Comparison of ENCODE assay signal across 27 mouse cellular contexts in genomic region chr2:131220030-131220429, GRCm38 (mm10). TPM values are rescaled to one million over a fixed set of nuclear protein-coding genes. Genes with fewer than 3 reads are reported as not detected.
DNase-seq lines count a peak whose midpoint lies in the region; ATAC-seq and TF ChIP-seq lines count a peak whose summit lies in the region.
"Had no signal": no experiment of that assay in that cellular context is flagged by ENCODE, and none has a peak within 500 bp of the region (broad histone marks: within the 10 kb centered on the region; RNA-seq: fewer than 3 reads in every experiment).

No protein-coding gene starts in this region.

- ATAC-seq in liver, embryonic 13.5 days (ENCODE audit: low read depth): no peak
- ATAC-seq in liver, postnatal 0 days: no peak
- ATAC-seq in granulocyte monocyte progenitor cell, adult 5-6 weeks (replicated peaks; ENCODE audit: poor library complexity, severe bottlenecking): peak; percentile 37; the same call in 1 of the 2 replicates
- ATAC-seq: CD4-positive, CD25-positive, alpha-beta regulatory T cell, adult 4 months; forebrain, embryonic 14.5 days; forebrain, embryonic 16.5 days had no signal

- DNase-seq in liver, embryonic 13.5 days: no peak
- DNase-seq in liver, postnatal 0 days: no peak
- peak; percentile 55 for DNase-seq in ovary, adult 18-20 months (ENCODE audit: low spot score)
- DNase-seq in ovary, postnatal 10 days (ENCODE audit: low spot score): no peak
- DNase-seq in 416B (ENCODE audit: low read depth) (peak; percentile 20), MN1 (ENCODE audit: low spot score) (no peak)
- DNase-seq: adrenal gland, adult 2 months; adrenal gland, postnatal 10 days; adrenal gland, postnatal 25 days; B cell, adult 2 months; cerebellum, adult 11 months; cerebellum, adult 18-20 months; cerebellum, adult 8-10 months; cerebellum, adult 9-11 months; cerebellum, postnatal 14 days; cerebellum, postnatal 36 days; embryo, embryonic 11 days had no signal

- no peak overlapping the region for H3K4me2 ChIP-seq in liver, embryonic 13.5 days
- H3K4me2 ChIP-seq in liver, postnatal 0 days (ENCODE audit: low read depth, low read length): no peak overlapping the region
- H3K4me2 ChIP-seq: embryonic facial prominence, embryonic 13.5 days; embryonic facial prominence, embryonic 15.5 days; forebrain, embryonic 12.5 days had no signal

- TF ChIP-seq EP300 in liver, postnatal 0 days (IDR thresholded peaks at IDR 0.05; ENCODE audit: low read depth): no peak

- peaks cover 83% of the 10 kb centered on the region for H3K4me1 ChIP-seq in liver, embryonic 13.5 days (replicated peaks)
- H3K4me1 ChIP-seq in liver, postnatal 0 days (ENCODE audit: insufficient read depth): peaks cover 36% of the 10 kb centered on the region
- H3K4me1 ChIP-seq: embryonic facial prominence, embryonic 13.5 days; embryonic facial prominence, embryonic 15.5 days; forebrain, embryonic 10.5 days; forebrain, embryonic 12.5 days had no signal

- H3K9me3 ChIP-seq in liver, embryonic 13.5 days (replicated peaks): no peaks in the 10 kb centered on the region
- no peaks in the 10 kb centered on the region for H3K9me3 ChIP-seq in liver, postnatal 0 days (ENCODE audit: low read length)
- H3K9me3 ChIP-seq: embryonic facial prominence, embryonic 13.5 days; embryonic facial prominence, embryonic 15.5 days; forebrain, embryonic 10.5 days; forebrain, embryonic 12.5 days had no signal

- H3K27ac ChIP-seq in liver, embryonic 13.5 days: peak overlapping the region; percentile 64; the same call in 1 of the 2 replicates
- no peak overlapping the region for H3K27ac ChIP-seq in liver, postnatal 0 days (ENCODE audit: low read depth)
- H3K27ac ChIP-seq: embryonic facial prominence, embryonic 13.5 days; embryonic facial prominence, embryonic 15.5 days; forebrain, embryonic 10.5 days; forebrain, embryonic 12.5 days had no signal

- no peaks in the 10 kb centered on the region for H3K36me3 ChIP-seq in liver, embryonic 13.5 days
- no peaks in the 10 kb centered on the region for H3K36me3 ChIP-seq in liver, postnatal 0 days (replicated peaks; ENCODE audit: insufficient read depth, low read length)
- H3K36me3 ChIP-seq: embryonic facial prominence, embryonic 13.5 days; embryonic facial prominence, embryonic 15.5 days; forebrain, embryonic 10.5 days; forebrain, embryonic 12.5 days; G1E had no signal

- H3K9ac ChIP-seq in liver, embryonic 13.5 days: no peak overlapping the region
- no peak overlapping the region for H3K9ac ChIP-seq in liver, postnatal 0 days (replicated peaks)
- H3K9ac ChIP-seq: embryonic facial prominence, embryonic 13.5 days; embryonic facial prominence, embryonic 15.5 days; forebrain, embryonic 12.5 days had no signal

- no peak overlapping the region for H3K4me3 ChIP-seq in liver, embryonic 13.5 days (replicated peaks)
- no peak overlapping the region for H3K4me3 ChIP-seq in liver, postnatal 0 days (ENCODE audit: low read depth, low read length)
- H3K4me3 ChIP-seq: embryonic facial prominence, embryonic 13.5 days; embryonic facial prominence, embryonic 15.5 days; erythroblast, embryonic 14.5 days; forebrain, embryonic 10.5 days; forebrain, embryonic 12.5 days had no signal

- 46% methylated on average over 4 of the region's 4 CpGs for WGBS in liver, embryonic 13.5 days (ENCODE audit: insufficient replicate concordance)
- WGBS in liver, postnatal 0 days (ENCODE audit: insufficient replicate concordance): 57% methylated on average over 4 of the region's 4 CpGs

- TF ChIP-seq CTCF in liver, postnatal 0 days (IDR thresholded peaks at IDR 0.05; ENCODE audit: low read depth): no peak

- no peaks in the 10 kb centered on the region for H3K27me3 ChIP-seq in liver, embryonic 13.5 days
- no peaks in the 10 kb centered on the region for H3K27me3 ChIP-seq in liver, postnatal 0 days (ENCODE audit: insufficient read depth, low read length)
- H3K27me3 ChIP-seq: embryonic facial prominence, embryonic 13.5 days; embryonic facial prominence, embryonic 15.5 days; forebrain, embryonic 12.5 days had no signal

RNA-seq across cellular contexts. Expression of gene Ap5s1, which starts 13.2 kb away (rescaled TPM):
- polyA plus RNA-seq in liver, embryonic 13.5 days (2015; fragmentation: Nextera tagmentation; extraction: Ambion mirVana): 18.1 and 19.7 TPM in 2 replicates
- 19.5 TPM in 2 replicates for polyA plus RNA-seq in liver, postnatal 0 days (2015; fragmentation: Nextera tagmentation; extraction: Ambion mirVana)
- 5.7 and 5.9 TPM in 2 replicates for total RNA-seq in granulocyte monocyte progenitor cell, adult 5-6 weeks (2014; fragmentation: Nextera tagmentation)
- 1.0 and 1.5 TPM in 2 replicates for total RNA-seq in granulocyte monocyte progenitor cell, adult 5-6 weeks (2017)

RNA-seq across cellular contexts. Expression of gene Mavs, which starts 13.8 kb away (rescaled TPM):
- 27.1 and 31.1 TPM in 2 replicates for polyA plus RNA-seq in liver, embryonic 13.5 days (2015; fragmentation: Nextera tagmentation; extraction: Ambion mirVana)
- polyA plus RNA-seq in liver, postnatal 0 days (2015; fragmentation: Nextera tagmentation; extraction: Ambion mirVana): 21.2 and 22.1 TPM in 2 replicates
- total RNA-seq in granulocyte monocyte progenitor cell, adult 5-6 weeks (2014; fragmentation: Nextera tagmentation): 26.2 and 26.6 TPM in 2 replicates
- total RNA-seq in granulocyte monocyte progenitor cell, adult 5-6 weeks (2017): 11.3 and 11.8 TPM in 2 replicates

RNA-seq across cellular contexts. Expression of gene Spef1, which starts 32.9 kb away (rescaled TPM):
- polyA plus RNA-seq in liver, embryonic 13.5 days (2015; fragmentation: Nextera tagmentation; extraction: Ambion mirVana): 1.1 and 1.2 TPM in 2 replicates
- 0.59 and 0.65 TPM in 2 replicates for polyA plus RNA-seq in liver, postnatal 0 days (2015; fragmentation: Nextera tagmentation; extraction: Ambion mirVana)
- total RNA-seq in granulocyte monocyte progenitor cell, adult 5-6 weeks (2014; fragmentation: Nextera tagmentation): 2.0 and 2.7 TPM in 2 replicates
- total RNA-seq in granulocyte monocyte progenitor cell, adult 5-6 weeks (2017): 1.2 and 1.9 TPM in 2 replicates

RNA-seq across cellular contexts. Expression of gene Cdc25b, which starts 33.3 kb away (rescaled TPM):
- polyA plus RNA-seq in liver, embryonic 13.5 days (2015; fragmentation: Nextera tagmentation; extraction: Ambion mirVana): 171 and 201 TPM in 2 replicates
- 67.6 and 77.7 TPM in 2 replicates for polyA plus RNA-seq in liver, postnatal 0 days (2015; fragmentation: Nextera tagmentation; extraction: Ambion mirVana)
- total RNA-seq in granulocyte monocyte progenitor cell, adult 5-6 weeks (2014; fragmentation: Nextera tagmentation): 4.9 and 5.8 TPM in 2 replicates
- total RNA-seq in granulocyte monocyte progenitor cell, adult 5-6 weeks (2017): 6.7 and 6.8 TPM in 2 replicates

RNA-seq across cellular contexts. Expression of gene Cenpb, which starts 40.2 kb away (rescaled TPM):
- 3.5 and 4.5 TPM in 2 replicates for polyA plus RNA-seq in liver, embryonic 13.5 days (2015; fragmentation: Nextera tagmentation; extraction: Ambion mirVana)
- 4.2 and 4.8 TPM in 2 replicates for polyA plus RNA-seq in liver, postnatal 0 days (2015; fragmentation: Nextera tagmentation; extraction: Ambion mirVana)
- total RNA-seq in granulocyte monocyte progenitor cell, adult 5-6 weeks (2014; fragmentation: Nextera tagmentation): 14.3 and 24.3 TPM in 2 replicates
- 16.1 and 18.6 TPM in 2 replicates for total RNA-seq in granulocyte monocyte progenitor cell, adult 5-6 weeks (2017)

Comparison
In these comparisons a context has a peak if more than half of its experiments do, and no peak if none do; other contexts are left out.
1. DNase-seq: peak in ovary, adult 18-20 months (single experiment) and 416B (single experiment); none in liver, embryonic 13.5 days (single experiment), liver, postnatal 0 days (single experiment), ovary, postnatal 10 days (single experiment) and MN1 (single experiment).